Mouse (Mus musculus): ENCODE measurements around the gene Otop2. TPM values are rescaled to one million over a fixed set of nuclear protein-coding genes. Genes with fewer than 3 reads are reported as not detected.
A peak's percentile ranks its signal among the peaks of the same experiment; 100 is the strongest.

Gene Otop2
- polyA plus RNA-seq, 1 experiment from 2014 or later: 0.24 TPM

DNA sequence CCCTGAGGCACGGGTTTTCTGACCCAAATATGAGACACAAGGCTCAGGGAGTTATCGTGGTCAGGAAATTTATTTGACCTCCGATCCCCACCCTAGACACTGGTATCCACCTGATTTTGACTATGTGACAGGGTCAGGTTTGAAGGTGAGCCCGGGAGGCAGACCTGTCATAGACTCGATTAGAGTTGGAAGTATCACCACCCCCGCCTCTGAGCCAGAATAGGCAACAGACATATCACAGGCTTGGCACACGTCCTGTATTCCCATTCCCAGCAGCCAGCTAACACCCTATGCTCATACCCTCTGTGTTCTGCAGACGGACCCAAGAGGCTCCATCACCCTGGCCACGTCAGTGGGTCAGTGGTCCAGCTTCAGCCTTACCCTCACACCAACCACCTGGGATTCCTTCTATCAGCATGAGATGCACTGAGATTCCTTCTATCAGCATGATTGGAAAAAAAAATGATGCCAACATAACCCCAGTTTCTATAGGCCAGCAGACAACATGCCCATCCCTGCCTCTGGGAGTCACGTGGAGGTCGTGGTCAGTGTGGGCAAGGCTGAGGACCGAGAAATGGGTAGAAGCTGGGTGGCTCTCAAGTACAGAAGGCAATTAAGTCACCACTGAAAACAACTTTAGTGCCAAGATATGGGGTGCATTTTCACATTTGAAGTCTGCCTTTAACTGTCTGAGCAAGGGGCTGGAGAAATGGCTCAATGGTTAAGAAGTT lies 67.9 kb downstream of the Otop2 start:
- no peak for ATAC-seq
- H3K4me1 ChIP-seq (replicated peaks; ENCODE audit: control insufficient read depth, insufficient read depth, low read length): peaks cover 16% of the 10 kb centered on the region
- no peaks in the 10 kb centered on the region for H3K27me3 ChIP-seq (replicated peaks; ENCODE audit: control insufficient read depth, insufficient read depth, low read length)
- peak overlapping the region; percentile 54 for H3K4me3 ChIP-seq (replicated peaks; ENCODE audit: low read length)
- peak overlapping the region; percentile 81 for H3K4me2 ChIP-seq (ENCODE audit: low read length)
- H3K36me3 ChIP-seq (ENCODE audit: control insufficient read depth, insufficient read depth): no peaks in the 10 kb centered on the region
- H3K9me3 ChIP-seq (ENCODE audit: control insufficient read depth, low read length): no peaks in the 10 kb centered on the region
- H3K27ac ChIP-seq (ENCODE audit: low read length): no peak overlapping the region
- peak overlapping the region; percentile 74; the same call in 1 of the 2 replicates for H3K9ac ChIP-seq (replicated peaks; ENCODE audit: low read depth, low read length)
- 59% methylated on average over 12 of the region's 12 CpGs for WGBS

DNA sequence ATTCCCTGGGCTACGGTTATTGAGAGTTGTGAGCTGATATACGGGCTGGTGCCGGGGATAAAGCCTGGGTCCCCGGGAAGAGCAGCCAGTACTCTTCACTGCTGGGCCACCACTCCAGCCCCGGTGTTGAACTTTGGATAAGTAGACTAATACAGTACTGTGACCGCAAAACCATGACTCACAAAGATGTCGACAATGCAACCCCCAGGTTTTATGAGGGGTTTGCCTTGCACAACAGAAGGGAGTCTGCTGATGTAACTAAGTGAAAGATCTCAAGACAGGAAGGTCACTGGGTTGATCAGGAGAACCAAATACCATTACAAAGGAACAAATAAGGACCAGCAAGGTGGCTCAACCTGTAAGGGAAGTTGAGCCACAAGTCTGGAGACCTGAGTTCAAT lies 69.8 kb downstream of the Otop2 start:
- H3K4me3 ChIP-seq (replicated peaks; ENCODE audit: low read length): no peak overlapping the region
- ATAC-seq: no peak
- peaks cover 20% of the 10 kb centered on the region for H3K4me1 ChIP-seq (replicated peaks; ENCODE audit: control insufficient read depth, insufficient read depth, low read length)
- no peak overlapping the region for H3K27ac ChIP-seq (ENCODE audit: low read length)
- H3K27me3 ChIP-seq (replicated peaks; ENCODE audit: control insufficient read depth, insufficient read depth, low read length): no peaks in the 10 kb centered on the region
- no peak overlapping the region for H3K9ac ChIP-seq (replicated peaks; ENCODE audit: low read depth, low read length)
- H3K9me3 ChIP-seq (ENCODE audit: control insufficient read depth, low read length): no peaks in the 10 kb centered on the region
- H3K4me2 ChIP-seq (ENCODE audit: low read length): no peak overlapping the region
- 71% methylated on average over 7 of the region's 7 CpGs for WGBS
- no peaks in the 10 kb centered on the region for H3K36me3 ChIP-seq (ENCODE audit: control insufficient read depth, insufficient read depth)

DNA sequence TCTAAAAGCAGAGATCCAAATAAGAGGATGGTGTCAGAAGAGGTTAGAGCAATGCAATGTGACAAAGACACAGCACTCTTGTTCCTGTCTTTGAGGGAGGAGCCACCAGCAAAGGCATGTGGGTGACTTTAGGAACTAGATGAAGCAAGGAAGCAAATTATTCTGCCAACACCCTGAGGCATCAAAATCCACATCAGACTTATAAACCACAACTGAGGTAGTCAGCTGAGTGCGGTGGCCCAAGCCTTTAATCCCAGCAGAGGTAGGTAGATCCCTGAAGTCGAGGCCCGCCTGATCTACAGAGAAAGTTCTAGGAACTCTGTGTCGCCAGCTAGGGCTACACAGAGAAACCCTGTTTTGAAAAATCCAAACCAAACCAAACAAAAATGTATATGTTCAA lies 70.3 kb downstream of the Otop2 start:
- Histone ChIP-seq H3K27me3 (replicated peaks; ENCODE audit: control insufficient read depth, insufficient read depth, low read length) (no peaks in the 10 kb centered on the region), H3K9ac (replicated peaks; ENCODE audit: low read depth, low read length) (no peak overlapping the region), H3K4me2 (ENCODE audit: low read length) (no peak overlapping the region), H3K36me3 (ENCODE audit: control insufficient read depth, insufficient read depth) (no peaks in the 10 kb centered on the region), H3K9me3 (ENCODE audit: control insufficient read depth, low read length) (no peaks in the 10 kb centered on the region), H3K27ac (ENCODE audit: low read length) (no peak overlapping the region), H3K4me3 (replicated peaks; ENCODE audit: low read length) (no peak overlapping the region), H3K4me1 (replicated peaks; ENCODE audit: control insufficient read depth, insufficient read depth, low read length) (peaks cover 20% of the 10 kb centered on the region)
- ATAC-seq: no peak
- 94% methylated on average over 4 of the region's 4 CpGs for WGBS

DNA sequence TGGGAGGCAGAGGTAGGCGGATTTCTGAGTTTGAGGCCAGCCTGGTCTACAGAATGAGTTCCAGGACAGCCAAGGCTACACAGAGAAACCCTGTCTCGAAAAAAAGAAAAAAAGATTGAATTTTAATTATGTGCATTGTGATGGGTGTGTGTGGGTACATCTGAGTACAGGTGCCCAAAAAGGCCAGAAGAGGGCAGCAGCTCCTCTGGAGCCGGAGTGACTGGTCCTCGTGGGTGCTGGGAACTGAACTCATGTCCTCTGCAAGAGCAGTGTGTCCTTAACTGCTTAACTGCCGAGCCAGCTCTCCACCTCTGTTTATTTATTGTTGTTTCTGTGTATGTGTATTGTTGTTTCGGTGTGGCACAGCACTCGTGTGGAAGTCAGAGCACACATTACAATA lies 70.9 kb downstream of the Otop2 start:
- no peak overlapping the region for H3K4me3 ChIP-seq (replicated peaks; ENCODE audit: low read length)
- H3K36me3 ChIP-seq (ENCODE audit: control insufficient read depth, insufficient read depth): no peaks in the 10 kb centered on the region
- no peaks in the 10 kb centered on the region for H3K9me3 ChIP-seq (ENCODE audit: control insufficient read depth, low read length)
- H3K27ac ChIP-seq (ENCODE audit: low read length): no peak overlapping the region
- H3K9ac ChIP-seq (replicated peaks; ENCODE audit: low read depth, low read length): no peak overlapping the region
- 85% methylated on average over 7 of the region's 7 CpGs for WGBS
- ATAC-seq: no peak
- H3K27me3 ChIP-seq (replicated peaks; ENCODE audit: control insufficient read depth, insufficient read depth, low read length): no peaks in the 10 kb centered on the region
- no peak overlapping the region for H3K4me2 ChIP-seq (ENCODE audit: low read length)
- peaks cover 22% of the 10 kb centered on the region for H3K4me1 ChIP-seq (replicated peaks; ENCODE audit: control insufficient read depth, insufficient read depth, low read length)

DNA sequence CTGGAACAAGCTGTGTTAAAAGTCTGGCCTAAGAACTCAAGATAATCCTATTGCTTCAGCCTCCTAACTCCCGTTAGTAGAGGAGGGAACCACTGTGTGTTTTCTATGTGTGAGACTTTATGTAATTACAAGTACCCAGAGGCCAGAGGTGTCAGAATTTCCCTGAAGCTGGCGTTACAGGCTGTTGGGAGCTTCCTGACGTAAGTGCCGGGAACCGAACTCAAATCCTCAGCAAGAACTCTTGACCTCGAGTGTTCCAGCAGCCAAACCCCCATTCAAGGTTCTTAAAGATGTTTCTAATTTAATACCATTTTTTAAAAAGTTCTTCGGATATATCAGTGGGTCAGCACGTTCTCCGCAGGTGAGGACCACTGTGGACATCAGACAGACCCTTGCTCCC lies 74.3 kb downstream of the Otop2 start:
- H3K27ac ChIP-seq (ENCODE audit: low read length): no peak overlapping the region; the same call in 1 of the 2 replicates
- H3K36me3 ChIP-seq (ENCODE audit: control insufficient read depth, insufficient read depth): no peaks in the 10 kb centered on the region
- H3K4me2 ChIP-seq (ENCODE audit: low read length): peak overlapping the region; percentile 79
- H3K9me3 ChIP-seq (ENCODE audit: control insufficient read depth, low read length): no peaks in the 10 kb centered on the region
- H3K4me3 ChIP-seq (replicated peaks; ENCODE audit: low read length): peak overlapping the region; percentile 89
- peaks cover 30% of the 10 kb centered on the region for H3K4me1 ChIP-seq (replicated peaks; ENCODE audit: control insufficient read depth, insufficient read depth, low read length)
- H3K27me3 ChIP-seq (replicated peaks; ENCODE audit: control insufficient read depth, insufficient read depth, low read length): no peaks in the 10 kb centered on the region
- WGBS: 10% methylated on average over 9 of the region's 9 CpGs
- H3K9ac ChIP-seq (replicated peaks; ENCODE audit: low read depth, low read length): no peak overlapping the region
- no peak for ATAC-seq

Other genes with a start within 250 kb of the Otop2 start
- gene Cd300e, start 245.0 kb upstream of the Otop2 start, polyA plus RNA-seq (2015; fragmentation: Nextera tagmentation; extraction: Ambion mirVana): not detected in 2 replicates
- 0.85 and 1.1 TPM in 2 replicates for gene Rab37, start 215.7 kb upstream of the Otop2 start, polyA plus RNA-seq (2015; fragmentation: Nextera tagmentation; extraction: Ambion mirVana)
- gene Cd300lf, start 173.2 kb upstream of the Otop2 start, polyA plus RNA-seq (2015; fragmentation: Nextera tagmentation; extraction: Ambion mirVana): 0.27 TPM in 1 of 2 replicates, not detected in the other
- 49.9 and 57.3 TPM in 2 replicates for gene Slc9a3r1, start 143.8 kb upstream of the Otop2 start, polyA plus RNA-seq (2015; fragmentation: Nextera tagmentation; extraction: Ambion mirVana)
- gene Tmem104, start 119.7 kb upstream of the Otop2 start, polyA plus RNA-seq (2015; fragmentation: Nextera tagmentation; extraction: Ambion mirVana): 11.0 and 11.2 TPM in 2 replicates
- gene Nat9, start 119.3 kb upstream of the Otop2 start, polyA plus RNA-seq (2015; fragmentation: Nextera tagmentation; extraction: Ambion mirVana): 20.6 and 24.2 TPM in 2 replicates
- 0.29 and 0.37 TPM in 2 replicates for gene Grin2c, start 39.9 kb upstream of the Otop2 start, polyA plus RNA-seq (2015; fragmentation: Nextera tagmentation; extraction: Ambion mirVana)
- 23.2 and 26.9 TPM in 2 replicates for gene Fdxr, start 30.1 kb upstream of the Otop2 start, polyA plus RNA-seq (2015; fragmentation: Nextera tagmentation; extraction: Ambion mirVana)
- gene Fads6, start 9.5 kb upstream of the Otop2 start, polyA plus RNA-seq (2015; fragmentation: Nextera tagmentation; extraction: Ambion mirVana): 0.27 and 0.76 TPM in 2 replicates
- 0.10 TPM in 2 replicates for gene Ush1g, start 14.9 kb downstream of the Otop2 start, polyA plus RNA-seq (2015; fragmentation: Nextera tagmentation; extraction: Ambion mirVana)
- 0.37 TPM in 1 of 2 replicates, not detected in the other for gene Otop3, start 27.6 kb downstream of the Otop2 start, polyA plus RNA-seq (2015; fragmentation: Nextera tagmentation; extraction: Ambion mirVana)
- 46.6 and 58.2 TPM in 2 replicates for gene Hid1, start 60.6 kb downstream of the Otop2 start, polyA plus RNA-seq (2015; fragmentation: Nextera tagmentation; extraction: Ambion mirVana)
- gene Cdr2l, start 74.8 kb downstream of the Otop2 start, polyA plus RNA-seq (2015; fragmentation: Nextera tagmentation; extraction: Ambion mirVana): 16.8 and 18.3 TPM in 2 replicates
- gene Mrpl58, start 96.6 kb downstream of the Otop2 start, polyA plus RNA-seq (2015; fragmentation: Nextera tagmentation; extraction: Ambion mirVana): 158 and 176 TPM in 2 replicates
- gene Atp5h, start 112.8 kb downstream of the Otop2 start, polyA plus RNA-seq (2015; fragmentation: Nextera tagmentation; extraction: Ambion mirVana): 641 and 688 TPM in 2 replicates
- gene Kctd2, start 113.0 kb downstream of the Otop2 start, polyA plus RNA-seq (2015; fragmentation: Nextera tagmentation; extraction: Ambion mirVana): 18.9 and 20.2 TPM in 2 replicates
- not detected in 2 replicates for gene Trim80, start 133.4 kb downstream of the Otop2 start, polyA plus RNA-seq (2015; fragmentation: Nextera tagmentation; extraction: Ambion mirVana)
- gene Slc16a5, start 155.3 kb downstream of the Otop2 start, polyA plus RNA-seq (2015; fragmentation: Nextera tagmentation; extraction: Ambion mirVana): not detected in 2 replicates
- 16.2 and 17.3 TPM in 2 replicates for gene Armc7, start 168.5 kb downstream of the Otop2 start, polyA plus RNA-seq (2015; fragmentation: Nextera tagmentation; extraction: Ambion mirVana)
- gene Nt5c, start 184.7 kb downstream of the Otop2 start, polyA plus RNA-seq (2015; fragmentation: Nextera tagmentation; extraction: Ambion mirVana): 82.6 and 91.0 TPM in 2 replicates
- gene Jpt1, start 207.2 kb downstream of the Otop2 start, polyA plus RNA-seq (2015; fragmentation: Nextera tagmentation; extraction: Ambion mirVana): 1,959 and 1,981 TPM in 2 replicates
- 1,130 and 1,181 TPM in 2 replicates for gene Sumo2, start 229.1 kb downstream of the Otop2 start, polyA plus RNA-seq (2015; fragmentation: Nextera tagmentation; extraction: Ambion mirVana)

All from forebrain, embryonic 16.5 days (tissue).